Mouse (Mus musculus): ENCODE measurements around the gene Gm28051. TPM values are rescaled to one million over a fixed set of nuclear protein-coding genes. Genes with fewer than 3 reads are reported as not detected.
A peak's percentile ranks its signal among the peaks of the same experiment; 100 is the strongest.

The Gm28051 gene
- polyA plus RNA-seq, 1 experiment from 2014 or later = not detected

DNA sequence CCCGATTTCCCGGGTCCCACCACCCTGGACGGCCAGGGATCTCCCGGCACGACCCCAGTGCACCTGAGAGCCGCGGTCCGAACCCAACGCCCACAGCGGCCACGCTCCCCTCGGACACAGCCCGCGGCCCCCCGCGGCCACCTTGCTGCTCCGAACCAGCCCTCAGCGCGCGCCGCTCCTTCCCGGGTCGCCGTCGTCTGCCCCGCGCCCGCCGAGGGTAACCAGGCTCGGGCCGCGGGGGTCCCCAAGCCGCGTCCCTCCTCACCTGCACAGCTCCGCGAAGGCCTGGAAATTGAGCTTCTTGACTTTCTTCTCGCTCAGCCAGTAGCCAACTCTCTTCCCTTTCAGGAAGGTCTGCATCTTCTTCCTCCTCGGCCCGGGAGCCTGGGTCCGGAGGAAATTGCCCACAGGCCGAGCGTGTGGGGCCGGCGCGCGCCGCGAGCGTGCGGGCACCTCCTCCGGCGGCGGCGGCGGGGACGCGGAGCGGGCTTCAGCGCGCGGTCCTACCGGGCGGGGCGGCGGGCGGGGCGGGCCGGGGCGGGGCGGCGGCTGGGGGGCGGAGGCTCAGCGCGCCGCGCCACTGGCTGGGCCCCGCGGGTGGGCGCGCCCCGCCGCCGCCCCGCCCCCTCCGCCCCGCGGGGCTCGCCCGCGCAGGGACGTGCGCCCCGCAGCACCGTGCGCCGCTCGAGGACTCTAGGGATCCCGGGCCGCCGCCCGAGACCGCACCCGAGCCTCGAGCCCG, 52.9 kb downstream of the Gm28051 start, which contains the start of gene Itpk1:
Gene Itpk1, minus strand, starts transcription at position 474 of the 742 bp plus-strand sequence.
- Histone ChIP-seq H3K27ac (peak within 1 kb of the TSS; percentile 88), H3K9ac (peak within 1 kb of the TSS; percentile 90), H3K9me3 (replicated peaks) (no peaks in the 10 kb centered on the region), H3K27me3 (no peaks in the 10 kb centered on the region), H3K4me2 (peak within 1 kb of the TSS; percentile 95), H3K36me3 (no peaks in the 10 kb centered on the region), H3K4me1 (replicated peaks) (peaks cover 30% of the 10 kb centered on the region), H3K4me3 (peak within 1 kb of the TSS; percentile 76)
- under 1% methylated on average over 75 of the region's 105 CpGs for WGBS
- ATAC-seq (replicated peaks; ENCODE audit: insufficient number of reproducible peaks, insufficient read depth, low FRiP score, low read depth) = peak; percentile 89

- no peaks in the 10 kb centered on the region for H3K27me3 ChIP-seq
- H3K9me3 ChIP-seq (replicated peaks) = no peaks in the 10 kb centered on the region
- H3K36me3 ChIP-seq = no peaks in the 10 kb centered on the region
- H3K4me1 ChIP-seq (replicated peaks) = peaks cover 30% of the 10 kb centered on the region
- 12% methylated on average over 17 of the region's 17 CpGs for WGBS
- peak overlapping the region; percentile 90 for H3K9ac ChIP-seq
- H3K4me3 ChIP-seq = peak overlapping the region; percentile 76
- H3K27ac ChIP-seq = peak overlapping the region; percentile 62
- ATAC-seq (replicated peaks; ENCODE audit: insufficient number of reproducible peaks, insufficient read depth, low FRiP score, low read depth) = 0 out of 2 replicates have a peak, but pooled peaks have one; percentile 2
- peak overlapping the region; percentile 95 for H3K4me2 ChIP-seq
These were observed 53.6 kb downstream of the Gm28051 start for GRCm38 (mm10) chr12:102703921-102704408.

GRCm38 (mm10) chr12:102703441-102703840, 54.1 kb downstream of the Gm28051 start:
- no peak for ATAC-seq (replicated peaks; ENCODE audit: insufficient number of reproducible peaks, insufficient read depth, low FRiP score, low read depth)
- WGBS = 52% methylated on average over 6 of the region's 6 CpGs
- Histone ChIP-seq H3K4me1 (replicated peaks) (peaks cover 31% of the 10 kb centered on the region), H3K9ac (no peak overlapping the region), H3K27me3 (no peaks in the 10 kb centered on the region), H3K27ac (no peak overlapping the region), H3K4me2 (peak overlapping the region; percentile 95), H3K9me3 (replicated peaks) (no peaks in the 10 kb centered on the region), H3K4me3 (peak overlapping the region; percentile 76), H3K36me3 (no peaks in the 10 kb centered on the region)

DNA sequence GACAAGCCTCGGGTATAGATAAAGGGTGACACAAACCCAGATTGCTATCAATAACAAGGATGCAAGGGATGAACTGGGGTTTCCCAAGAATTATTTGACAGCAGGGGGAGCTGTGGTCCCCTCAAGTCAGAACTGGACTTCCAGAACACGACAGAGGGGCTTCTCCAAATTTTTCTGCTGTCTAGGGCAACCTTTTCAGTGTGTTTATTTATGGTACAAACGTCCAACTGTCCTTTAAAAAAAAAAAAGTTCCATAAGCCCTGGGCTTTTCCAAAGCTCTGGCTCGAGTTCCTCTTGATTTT, 54.5 kb downstream of the Gm28051 start:
- H3K27me3 ChIP-seq = no peaks in the 10 kb centered on the region
- peaks cover 35% of the 10 kb centered on the region for H3K4me1 ChIP-seq (replicated peaks)
- peak overlapping the region; percentile 54; the same call in 1 of the 2 replicates for H3K27ac ChIP-seq
- H3K9me3 ChIP-seq (replicated peaks) = no peaks in the 10 kb centered on the region
- peak overlapping the region; percentile 76 for H3K4me3 ChIP-seq
- H3K36me3 ChIP-seq = no peaks in the 10 kb centered on the region
- peak overlapping the region; percentile 95 for H3K4me2 ChIP-seq
- H3K9ac ChIP-seq = peak overlapping the region; percentile 32; the same call in 1 of the 2 replicates
- 14% methylated on average over 4 of the region's 4 CpGs for WGBS
- no peak for ATAC-seq (replicated peaks; ENCODE audit: insufficient number of reproducible peaks, insufficient read depth, low FRiP score, low read depth)

- Histone ChIP-seq H3K4me3 (peak overlapping the region; percentile 76), H3K4me2 (peak overlapping the region; percentile 95), H3K36me3 (no peaks in the 10 kb centered on the region), H3K4me1 (replicated peaks) (peaks cover 38% of the 10 kb centered on the region), H3K9me3 (replicated peaks) (no peaks in the 10 kb centered on the region), H3K9ac (peak overlapping the region; percentile 32; the same call in 1 of the 2 replicates), H3K27ac (peak overlapping the region; percentile 54), H3K27me3 (no peaks in the 10 kb centered on the region)
- ATAC-seq (replicated peaks; ENCODE audit: insufficient number of reproducible peaks, insufficient read depth, low FRiP score, low read depth) = no peak
- 7% methylated on average over 15 of the region's 15 CpGs for WGBS
These were observed 55.0 kb downstream of the Gm28051 start for GRCm38 (mm10) chr12:102702356-102703110.

DNA sequence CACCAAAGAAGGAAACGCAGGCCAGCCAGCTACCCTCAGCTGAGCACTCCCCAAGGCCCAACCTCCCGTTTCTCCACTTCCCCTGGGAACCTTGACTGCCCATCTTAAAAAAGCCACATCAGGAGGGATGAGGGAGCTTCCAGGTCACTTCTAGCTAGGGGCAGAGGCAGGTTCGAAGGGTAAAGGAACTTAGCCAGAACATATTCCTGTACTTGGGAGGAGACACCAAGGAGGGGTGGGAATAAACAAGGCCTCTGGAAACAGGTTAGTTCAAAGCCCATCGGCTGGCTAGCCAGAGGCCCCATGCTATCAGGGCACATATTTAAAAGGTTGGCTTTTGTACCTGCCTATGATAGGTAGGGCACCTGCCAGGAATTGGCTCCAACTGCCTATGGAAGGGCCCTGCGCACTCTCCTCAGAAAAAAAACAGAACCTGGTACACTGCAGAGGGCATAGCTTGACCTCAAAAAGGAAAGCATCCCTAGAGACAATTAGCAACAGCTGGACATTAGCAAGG, 55.8 kb downstream of the Gm28051 start:
- H3K27me3 ChIP-seq = no peaks in the 10 kb centered on the region
- H3K4me2 ChIP-seq = no peak overlapping the region
- peaks cover 45% of the 10 kb centered on the region for H3K4me1 ChIP-seq (replicated peaks)
- no peak overlapping the region for H3K4me3 ChIP-seq
- no peak overlapping the region for H3K9ac ChIP-seq
- H3K9me3 ChIP-seq (replicated peaks) = no peaks in the 10 kb centered on the region
- H3K36me3 ChIP-seq = no peaks in the 10 kb centered on the region
- 81% methylated on average over 5 of the region's 5 CpGs for WGBS
- ATAC-seq (replicated peaks; ENCODE audit: insufficient number of reproducible peaks, insufficient read depth, low FRiP score, low read depth) = no peak
- no peak overlapping the region for H3K27ac ChIP-seq

DNA sequence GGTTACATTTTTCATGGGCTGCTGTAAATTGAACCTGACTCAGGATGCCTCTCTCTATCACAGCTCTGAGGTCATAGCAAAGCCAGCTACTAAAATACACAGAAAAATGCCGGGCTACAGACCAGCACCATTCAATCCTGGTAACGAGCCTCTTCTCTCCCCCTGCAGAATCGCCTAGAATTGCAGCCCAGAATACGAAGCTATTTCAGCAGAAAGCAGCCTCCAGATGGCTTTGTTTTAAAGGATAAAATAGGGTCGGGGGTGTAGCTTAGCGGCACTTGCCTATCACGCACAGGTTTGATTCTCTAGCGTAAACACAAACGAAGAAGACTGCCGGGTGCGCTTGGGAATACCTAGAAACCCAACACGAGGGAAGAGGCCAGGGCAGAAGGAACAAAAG, 57.1 kb downstream of the Gm28051 start:
- no peak overlapping the region for H3K4me3 ChIP-seq
- H3K9ac ChIP-seq = no peak overlapping the region
- no peak overlapping the region for H3K4me2 ChIP-seq
- 62% methylated on average over 12 of the region's 12 CpGs for WGBS
- no peaks in the 10 kb centered on the region for H3K36me3 ChIP-seq
- no peak overlapping the region for H3K27ac ChIP-seq
- ATAC-seq (replicated peaks; ENCODE audit: insufficient number of reproducible peaks, insufficient read depth, low FRiP score, low read depth) = no peak
- peaks cover 45% of the 10 kb centered on the region for H3K4me1 ChIP-seq (replicated peaks)
- no peaks in the 10 kb centered on the region for H3K27me3 ChIP-seq
- H3K9me3 ChIP-seq (replicated peaks) = no peaks in the 10 kb centered on the region

- WGBS = 54% methylated on average over 1 of the region's 1 CpGs
- Histone ChIP-seq H3K9me3 (replicated peaks) (no peaks in the 10 kb centered on the region), H3K4me1 (replicated peaks) (peaks cover 44% of the 10 kb centered on the region), H3K27ac (no peak overlapping the region), H3K4me2 (no peak overlapping the region), H3K27me3 (no peaks in the 10 kb centered on the region), H3K36me3 (no peaks in the 10 kb centered on the region), H3K4me3 (no peak overlapping the region), H3K9ac (no peak overlapping the region)
- no peak for ATAC-seq (replicated peaks; ENCODE audit: insufficient number of reproducible peaks, insufficient read depth, low FRiP score, low read depth)
These were observed 58.4 kb downstream of the Gm28051 start for GRCm38 (mm10) chr12:102699156-102699555.

- Histone ChIP-seq H3K9ac (no peak overlapping the region), H3K36me3 (no peaks in the 10 kb centered on the region), H3K4me1 (replicated peaks) (peaks cover 34% of the 10 kb centered on the region), H3K9me3 (replicated peaks) (no peaks in the 10 kb centered on the region), H3K27ac (no peak overlapping the region), H3K27me3 (no peaks in the 10 kb centered on the region), H3K4me2 (no peak overlapping the region), H3K4me3 (no peak overlapping the region)
- peak; percentile 44; the same call in 1 of the 2 replicates for ATAC-seq (replicated peaks; ENCODE audit: insufficient number of reproducible peaks, insufficient read depth, low FRiP score, low read depth)
- WGBS = 88% methylated on average over 1 of the region's 1 CpGs
These were observed 59.4 kb downstream of the Gm28051 start for GRCm38 (mm10) chr12:102698089-102698684.

GRCm38 (mm10) chr12:102697381-102697780, 60.2 kb downstream of the Gm28051 start:
- WGBS = 79% methylated on average over 7 of the region's 7 CpGs

More at GRCm38 (mm10) chr12:102697381-102697780, 60.2 kb downstream of the Gm28051 start:
- no peak for ATAC-seq (replicated peaks; ENCODE audit: insufficient number of reproducible peaks, insufficient read depth, low FRiP score, low read depth)
- Histone ChIP-seq H3K4me1 (replicated peaks) (peaks cover 29% of the 10 kb centered on the region), H3K36me3 (no peaks in the 10 kb centered on the region), H3K27ac (no peak overlapping the region), H3K9ac (no peak overlapping the region), H3K27me3 (no peaks in the 10 kb centered on the region), H3K9me3 (replicated peaks) (no peaks in the 10 kb centered on the region), H3K4me2 (no peak overlapping the region), H3K4me3 (no peak overlapping the region)

All from heart, embryonic 15.5 days (tissue).